Mouse (Mus musculus) heart, adult 2 months (tissue): ENCODE data around the gene S100a3. TPM values are rescaled to one million over a fixed set of nuclear protein-coding genes. Genes with fewer than 3 reads are reported as not detected.
A peak's percentile ranks its signal among the peaks of the same experiment; 100 is the strongest.

Source experiments
- DNase-seq, 2 experiments: peaks; one replicate each; pipeline ENCODE4 v3.0.0; 2021
- H3K27ac ChIP-seq: fragments of 200-600 bp; 2 replicates; pipeline ENCODE4 v1.8.1; 2022
- H3K27me3 ChIP-seq: fragments of 200-500 bp; 2 replicates; pipeline ENCODE4 v1.6.1; 2012; ENCODE audit warnings: mild to moderate bottlenecking, low read length, inconsistent platforms, mixed read lengths; ENCODE audit not compliant: control insufficient read depth, insufficient read depth
- H3K36me3 ChIP-seq: fragments of 200-500 bp; 2 replicates; pipeline ENCODE4 v1.6.1; 2012; ENCODE audit warnings: low read length, inconsistent platforms; ENCODE audit not compliant: control insufficient read depth, insufficient read depth
- H3K4me1 ChIP-seq: fragments of 200-500 bp; 2 replicates; pipeline ENCODE4 v1.6.1; 2011; ENCODE audit warnings: low read length; ENCODE audit not compliant: control insufficient read depth, insufficient read depth
- H3K4me3 ChIP-seq: fragments of 200-600 bp; 2 replicates; pipeline ENCODE4 v1.8.1; 2022
- H3K79me2 ChIP-seq: fragments of 200-500 bp; replicated peaks from 2 replicates; pipeline ENCODE4 v1.6.1; 2012; ENCODE audit warnings: mild to moderate bottlenecking, inconsistent platforms, low read length, moderate library complexity, mixed read lengths; ENCODE audit not compliant: control insufficient read depth, insufficient read depth
- H3K9ac ChIP-seq: fragments of 200-500 bp; 2 replicates; pipeline ENCODE4 v1.6.1; 2012; ENCODE audit warnings: low read depth, mild to moderate bottlenecking, control low read depth, inconsistent platforms, low read length, mixed read lengths
- CTCF ChIP-seq: fragments of 200-600 bp; IDR thresholded peaks from 2 replicates; pipeline ENCODE4 v1.8.1; 2022; ENCODE audit warnings: antibody characterized with exemption, mild to moderate bottlenecking, moderate library complexity
- EP300 ChIP-seq: fragments of 200-500 bp; IDR thresholded peaks from 2 replicates; pipeline ENCODE4 v1.6.1; 2011; ENCODE audit warnings: low read depth, low read length, control low read depth; ENCODE audit not compliant: insufficient read depth
- POLR2A ChIP-seq: fragments of 200-500 bp; IDR thresholded peaks from 2 replicates; pipeline ENCODE4 v1.6.1; 2011; ENCODE audit warnings: mild to moderate bottlenecking, low read depth, low read length, control low read depth; ENCODE audit not compliant: insufficient read depth
- WGBS: fragments of 180-500 bp; shearing (Covaris S2); methylation state at CpG from one replicate; pipeline ENCODE4 v1.1.7; 2018; 5-methylcytosine and 5-hydroxymethylcytosine counted together
- intact Hi-C: fragments of 180-260 bp; cut with DNase I; formaldehyde crosslinking; loops from one replicate; pipeline ENCODE4 v1.15.1; 2025
- polyA plus RNA-seq: library from polyadenylated mRNA; depleted of rRNA; stranded (reverse); fragments of >200 nt; gene quantifications from 2 replicates; pipeline ENCODE4 v1.2.3, GENCODE M21; 2012
- total RNA-seq, 2 experiments: library from RNA; stranded (reverse); gene quantifications; 2 replicates each; pipeline ENCODE4 v1.2.3; 2021

Gene S100a3
- total and polyA plus RNA-seq, 3 experiments: 0.37 TPM; not detected in 2

- WGBS: 81% methylated on average over 1 of the region's 1 CpGs
- no peak for DNase-seq
- no peak overlapping the region for H3K4me3 ChIP-seq
- intact Hi-C loops: no loop called here
- no peaks in the 10 kb centered on the region for H3K27me3 ChIP-seq
- no peak overlapping the region for H3K9ac ChIP-seq
- no peaks in the 10 kb centered on the region for H3K79me2 ChIP-seq
- peaks cover 4% of the 10 kb centered on the region; the same call in 1 of the 2 replicates for H3K4me1 ChIP-seq
- TF ChIP-seq EP300: no peak
- TF ChIP-seq CTCF: no peak
- TF ChIP-seq POLR2A: no peak
- no peaks in the 10 kb centered on the region for H3K36me3 ChIP-seq
- no peak overlapping the region for H3K27ac ChIP-seq
Measured at GRCm38 (mm10) chr3:90594466-90594865, 34.1 kb downstream of the S100a3 start.

GRCm38 (mm10) chr3:90595556-90595955, 35.2 kb downstream of the S100a3 start:
- no peak for TF ChIP-seq EP300
- TF ChIP-seq CTCF: no peak
- TF ChIP-seq POLR2A: no peak
- H3K4me1 ChIP-seq: peaks cover 7% of the 10 kb centered on the region
- DNase-seq: no peak
- H3K27me3 ChIP-seq: no peaks in the 10 kb centered on the region
- WGBS: 76% methylated on average over 5 of the region's 5 CpGs
- intact Hi-C loops: no loop called here
- H3K27ac ChIP-seq: no peak overlapping the region
- H3K79me2 ChIP-seq: no peaks in the 10 kb centered on the region
- no peak overlapping the region for H3K9ac ChIP-seq
- H3K36me3 ChIP-seq: no peaks in the 10 kb centered on the region
- H3K4me3 ChIP-seq: no peak overlapping the region

GRCm38 (mm10) chr3:90596810-90597209, 36.4 kb downstream of the S100a3 start:
- no peak for DNase-seq
- Histone ChIP-seq H3K4me1 (peaks cover 8% of the 10 kb centered on the region), H3K79me2 (no peaks in the 10 kb centered on the region), H3K4me3 (no peak overlapping the region), H3K27ac (no peak overlapping the region), H3K27me3 (no peaks in the 10 kb centered on the region), H3K9ac (no peak overlapping the region), H3K36me3 (no peaks in the 10 kb centered on the region)
- 58% methylated on average over 6 of the region's 6 CpGs for WGBS
- TF ChIP-seq CTCF: no peak
- TF ChIP-seq POLR2A: no peak
- TF ChIP-seq EP300: no peak
- intact Hi-C loops: no loop called here

DNA sequence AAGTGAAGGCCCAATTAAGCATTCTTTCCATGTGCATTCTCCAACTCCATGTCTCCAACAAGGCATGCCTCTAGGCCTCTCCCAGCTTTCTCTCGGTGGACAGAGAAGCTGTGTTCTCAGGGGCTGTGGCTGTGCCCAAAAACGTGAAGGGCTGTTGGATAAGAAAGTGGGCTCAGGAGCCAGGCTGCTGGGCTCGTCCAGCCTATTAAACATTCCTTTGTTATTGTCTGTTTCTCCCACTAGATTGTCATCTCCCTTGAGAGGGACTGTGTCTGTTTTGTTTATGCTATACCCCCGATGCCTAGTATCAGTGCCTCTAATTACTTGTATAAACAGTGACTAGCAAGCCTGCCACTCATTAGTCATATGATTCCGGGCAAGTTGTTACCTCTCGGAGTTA, 37.4 kb downstream of the S100a3 start:
- Histone ChIP-seq H3K27ac (no peak overlapping the region), H3K4me3 (no peak overlapping the region), H3K9ac (no peak overlapping the region), H3K27me3 (no peaks in the 10 kb centered on the region), H3K36me3 (no peaks in the 10 kb centered on the region), H3K4me1 (peaks cover 8% of the 10 kb centered on the region), H3K79me2 (no peaks in the 10 kb centered on the region)
- no peak for DNase-seq
- intact Hi-C loops: no loop called here
- 60% methylated on average over 6 of the region's 6 CpGs for WGBS
- TF ChIP-seq CTCF (no peak), POLR2A (no peak)

DNA sequence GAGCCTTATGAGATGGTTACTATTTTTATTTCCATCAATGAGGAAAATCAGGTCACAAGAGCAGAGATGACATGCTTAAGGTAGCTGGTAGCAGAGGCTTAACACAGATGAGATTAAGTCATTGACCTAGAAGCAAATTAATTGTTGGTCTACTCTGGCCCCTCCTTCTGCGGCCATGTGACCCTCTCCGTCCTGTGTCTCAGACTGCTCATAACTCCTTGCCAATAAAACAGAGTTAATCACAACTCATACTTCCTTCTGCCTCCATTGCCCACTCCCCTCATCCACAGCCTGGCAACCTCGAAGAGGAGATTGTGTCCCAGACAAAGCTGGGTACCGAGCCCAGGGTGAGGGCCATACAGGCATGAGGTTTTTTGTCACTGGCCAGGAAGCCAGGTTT, 37.8 kb downstream of the S100a3 start:
- DNase-seq: no peak
- 61% methylated on average over 4 of the region's 4 CpGs for WGBS

GRCm38 (mm10) chr3:90599401-90599800, 39.0 kb downstream of the S100a3 start:
- 59% methylated on average over 3 of the region's 3 CpGs for WGBS
- Histone ChIP-seq H3K27ac (no peak overlapping the region; the same call in 1 of the 2 replicates), H3K9ac (no peak overlapping the region), H3K4me3 (no peak overlapping the region), H3K27me3 (no peaks in the 10 kb centered on the region), H3K36me3 (no peaks in the 10 kb centered on the region), H3K79me2 (no peaks in the 10 kb centered on the region), H3K4me1 (peaks cover 13% of the 10 kb centered on the region)
- intact Hi-C loops: no loop called here
- no peak for TF ChIP-seq CTCF
- no peak for TF ChIP-seq POLR2A
- no peak for TF ChIP-seq EP300
- DNase-seq: peak in 1 of 2 experiments; percentile 52

More for the DNA sequence above, 37.8 kb downstream of the S100a3 start:
- TF ChIP-seq POLR2A: no peak
- no peak for TF ChIP-seq CTCF
- no peak for TF ChIP-seq EP300
- Histone ChIP-seq H3K36me3 (no peaks in the 10 kb centered on the region), H3K27me3 (no peaks in the 10 kb centered on the region), H3K79me2 (no peaks in the 10 kb centered on the region), H3K4me3 (no peak overlapping the region), H3K27ac (no peak overlapping the region), H3K9ac (no peak overlapping the region), H3K4me1 (peaks cover 8% of the 10 kb centered on the region)
- intact Hi-C loops: no loop called here

DNA sequence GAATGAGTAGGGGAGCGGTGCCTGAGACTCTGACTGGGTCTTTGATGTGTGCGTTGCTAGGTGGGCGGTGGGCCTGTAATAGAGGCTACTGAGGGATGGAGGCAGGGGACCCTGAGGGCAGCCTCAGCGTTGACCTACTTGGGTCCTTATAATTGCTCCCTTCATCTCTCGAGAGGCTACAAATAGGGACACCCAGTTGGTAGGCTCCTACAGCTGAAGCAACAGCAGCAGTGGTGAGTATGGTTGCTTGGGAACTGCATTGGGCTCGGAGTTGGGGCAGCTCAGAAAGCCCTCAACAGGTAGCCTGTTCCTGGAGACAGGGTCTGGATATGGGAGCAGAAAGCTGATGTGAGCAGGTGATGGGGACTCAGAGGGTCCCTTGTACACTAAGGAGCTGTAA, 39.7 kb downstream of the S100a3 start:
- no peak overlapping the region for H3K4me3 ChIP-seq
- intact Hi-C loops: no loop called here
- no peaks in the 10 kb centered on the region for H3K36me3 ChIP-seq
- no peak overlapping the region for H3K9ac ChIP-seq
- no peak for DNase-seq
- H3K4me1 ChIP-seq: peaks cover 19% of the 10 kb centered on the region
- H3K27ac ChIP-seq: peak overlapping the region; percentile 49
- no peaks in the 10 kb centered on the region for H3K79me2 ChIP-seq
- 86% methylated on average over 6 of the region's 6 CpGs for WGBS
- no peaks in the 10 kb centered on the region for H3K27me3 ChIP-seq
- TF ChIP-seq EP300: no peak
- no peak for TF ChIP-seq CTCF
- no peak for TF ChIP-seq POLR2A
